Mouse (Mus musculus) left cerebral cortex, adult 9 months (tissue): ENCODE results near the gene Nr2c2ap.

Source experiments
- DNase-seq, 2 experiments: peaks; one replicate each; pipeline ENCODE4 v3.0.0; 2022; ENCODE audit warnings: low spot score in 2 of 2

Nr2c2ap gene

GRCm38 (mm10) chr8:70118726-70119700, 12.1 kb upstream of the Nr2c2ap start:
- peak; percentile 77 to 80 for DNase-seq

- DNase-seq, result peak in 1 of 2 experiments; percentile 91
Measured at GRCm38 (mm10) chr8:70120667-70121066, 10.5 kb upstream of the Nr2c2ap start, which contains the start of gene Ncan. TSS of gene Ncan (minus strand) at chr8:70120873.

GRCm38 (mm10) chr8:70122863-70123262, 8.3 kb upstream of the Nr2c2ap start:
- DNase-seq, result no peak

- DNase-seq, result no peak
Measured at GRCm38 (mm10) chr8:70124992-70125391, 6.1 kb upstream of the Nr2c2ap start.

GRCm38 (mm10) chr8:70128435-70128834, 2.7 kb upstream of the Nr2c2ap start:
- DNase-seq, result peak in 1 of 2 experiments; percentile 58

GRCm38 (mm10) chr8:70129309-70129952, 1.7 kb upstream of the Nr2c2ap start:
- DNase-seq, result peak; percentile 75 to 82

- no peak for DNase-seq
Measured at GRCm38 (mm10) chr8:70130066-70130465, 1.1 kb upstream of the Nr2c2ap start.

- DNase-seq, result no peak
Measured at GRCm38 (mm10) chr8:70134086-70134485, 3.0 kb downstream of the Nr2c2ap start.

GRCm38 (mm10) chr8:70134931-70135330, 3.8 kb downstream of the Nr2c2ap start:
- DNase-seq, result no peak

GRCm38 (mm10) chr8:70136591-70136990, 5.5 kb downstream of the Nr2c2ap start:
- DNase-seq, result no peak

GRCm38 (mm10) chr8:70137890-70138289, 6.8 kb downstream of the Nr2c2ap start:
- no peak for DNase-seq

- DNase-seq, result peak; percentile 97 to 99
Measured at GRCm38 (mm10) chr8:70139026-70139857, 8.1 kb downstream of the Nr2c2ap start, which contains the start of the genes Rfxank, Borcs8 and Mef2b. TSS of gene Rfxank (minus strand) at chr8:70139154. TSS of gene Borcs8 (plus strand) at chr8:70139499. TSS of gene Mef2b (plus strand) at chr8:70139711.

GRCm38 (mm10) chr8:70139981-70140380, 8.8 kb downstream of the Nr2c2ap start:
- DNase-seq, result no peak

- DNase-seq, result no peak
Measured at GRCm38 (mm10) chr8:70147678-70148607, 16.8 kb downstream of the Nr2c2ap start.

- no peak for DNase-seq
Measured at GRCm38 (mm10) chr8:70150158-70150557, 19.0 kb downstream of the Nr2c2ap start.

- DNase-seq, result peak in 1 of 2 experiments; percentile 35
Measured at GRCm38 (mm10) chr8:70152537-70153257, 21.6 kb downstream of the Nr2c2ap start.

GRCm38 (mm10) chr8:70157240-70157800, 26.2 kb downstream of the Nr2c2ap start:
- no peak for DNase-seq

GRCm38 (mm10) chr8:70158069-70158853, 27.1 kb downstream of the Nr2c2ap start:
- peak in 1 of 2 experiments; percentile 38 for DNase-seq

GRCm38 (mm10) chr8:70159211-70159610, 28.1 kb downstream of the Nr2c2ap start:
- no peak for DNase-seq
